Mouse (Mus musculus) small intestine, adult 2 months (tissue): ENCODE results near the gene Dek. TPM values are rescaled to one million over a fixed set of nuclear protein-coding genes. Genes with fewer than 3 reads are reported as not detected.

Experiments
- H3K27ac ChIP-seq: fragments of 200-500 bp; 2 replicates; pipeline ENCODE4 v1.5.1; 2012; ENCODE audit warnings: low read depth, low read length, control low read depth, inconsistent platforms; ENCODE audit not compliant: insufficient read depth
- H3K27me3 ChIP-seq: fragments of 200-500 bp; 2 replicates; pipeline ENCODE4 v1.6.1; 2012; ENCODE audit warnings: mild to moderate bottlenecking, moderate library complexity, low read length, inconsistent platforms; ENCODE audit not compliant: control insufficient read depth, insufficient read depth
- H3K36me3 ChIP-seq: fragments of 200-500 bp; 2 replicates; pipeline ENCODE4 v1.6.1; 2012; ENCODE audit warnings: mild to moderate bottlenecking, low read length, control low read depth, inconsistent platforms; ENCODE audit not compliant: control insufficient read depth, insufficient read depth
- H3K4me1 ChIP-seq: fragments of 200-500 bp; 2 replicates; pipeline ENCODE4 v1.6.1; 2012; ENCODE audit warnings: low read length, inconsistent platforms, mixed read lengths; ENCODE audit not compliant: control insufficient read depth, insufficient read depth, insufficient read length
- H3K4me3 ChIP-seq: fragments of 200-500 bp; 2 replicates; pipeline ENCODE4 v1.5.1; 2012; ENCODE audit warnings: low read depth, mild to moderate bottlenecking, control low read depth, inconsistent platforms, low read length, moderate library complexity
- CTCF ChIP-seq: fragments of 200-500 bp; IDR thresholded peaks from 2 replicates; pipeline ENCODE4 v1.5.1; 2012; ENCODE audit warnings: low read depth, mild to moderate bottlenecking, control low read depth, inconsistent platforms, low read length, moderate library complexity, mixed read lengths; ENCODE audit not compliant: insufficient replicate concordance, insufficient read length; ENCODE audit errors: extremely low read depth
- POLR2A ChIP-seq: fragments of 200-500 bp; IDR thresholded peaks from 2 replicates; pipeline ENCODE4 v1.6.1; 2012; ENCODE audit warnings: low read depth, mild to moderate bottlenecking, control low read depth, inconsistent platforms, low read length, moderate library complexity
- WGBS: fragments of 180-500 bp; shearing (Covaris S2); methylation state at CpG from one replicate; pipeline ENCODE4 v1.1.7; 2018; 5-methylcytosine and 5-hydroxymethylcytosine counted together
- polyA plus RNA-seq: library from polyadenylated mRNA; depleted of rRNA; stranded (reverse); fragments of >200 nt; gene quantifications from 2 replicates; pipeline ENCODE4 v1.2.3, GENCODE M21; 2012; rRNA removed

Gene Dek
- polyA plus RNA-seq, 1 experiment, result 27.7 TPM

DNA sequence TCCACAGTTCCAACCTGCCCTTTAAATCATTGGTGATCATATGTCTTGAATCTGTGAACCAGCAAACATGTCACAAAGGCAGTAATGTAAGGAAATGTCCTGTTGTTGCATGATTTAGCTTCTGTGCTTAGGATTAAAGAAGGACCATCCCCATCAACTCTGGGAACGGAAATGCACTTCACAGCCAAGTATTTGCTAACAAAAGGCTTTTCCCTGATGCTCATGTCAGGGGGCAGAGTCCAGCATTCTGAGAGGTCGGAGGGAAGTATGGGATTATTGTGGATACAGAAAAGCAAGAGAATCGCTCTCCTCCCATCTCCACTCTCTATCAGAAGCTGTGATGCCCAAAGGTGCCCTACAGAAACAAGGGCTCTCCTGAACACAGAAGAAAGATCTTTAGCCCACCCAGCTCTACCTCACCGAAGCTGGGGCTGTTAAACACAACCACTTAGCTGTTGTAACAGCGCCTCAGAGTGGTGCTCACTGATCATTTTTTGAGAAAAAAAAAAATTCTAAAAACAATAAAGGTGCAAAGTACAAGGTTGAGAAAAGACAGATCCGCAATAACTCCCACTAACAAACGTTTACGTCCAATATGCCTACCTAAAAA lies 63.9 kb downstream of the Dek start:
- H3K36me3 ChIP-seq, result no peaks in the 10 kb centered on the region
- H3K27ac ChIP-seq, result no peak overlapping the region
- no peak overlapping the region for H3K4me3 ChIP-seq
- peaks cover 11% of the 10 kb centered on the region for H3K4me1 ChIP-seq
- no peak for TF ChIP-seq POLR2A
- no peak for TF ChIP-seq CTCF
- WGBS, result 11% methylated on average over 8 of the region's 8 CpGs
- H3K27me3 ChIP-seq, result no peaks in the 10 kb centered on the region

DNA sequence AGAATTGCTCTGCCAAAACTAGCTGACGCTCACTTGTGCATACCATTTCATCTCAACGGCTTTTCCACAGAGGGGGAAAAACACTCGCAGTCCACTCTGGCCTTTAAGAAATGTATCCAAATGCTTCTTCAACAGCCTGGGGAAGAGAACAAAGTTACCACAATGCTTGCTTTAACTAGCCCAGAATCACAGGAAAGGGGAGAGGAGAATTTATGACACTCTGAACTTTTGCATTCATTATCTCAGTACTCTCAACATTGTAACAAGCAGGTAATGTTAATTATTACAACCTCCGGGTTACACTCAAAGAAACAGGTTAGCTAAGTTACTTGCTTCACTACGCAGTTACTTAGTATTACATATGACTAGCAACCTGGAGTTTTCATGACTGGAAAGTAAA lies 65.9 kb downstream of the Dek start:
- H3K36me3 ChIP-seq, result no peaks in the 10 kb centered on the region
- H3K4me1 ChIP-seq, result peaks cover 11% of the 10 kb centered on the region
- H3K27me3 ChIP-seq, result no peaks in the 10 kb centered on the region
- no peak overlapping the region for H3K27ac ChIP-seq
- no peak overlapping the region for H3K4me3 ChIP-seq
- no peak for TF ChIP-seq CTCF
- no peak for TF ChIP-seq POLR2A
- 76% methylated on average over 5 of the region's 5 CpGs for WGBS

DNA sequence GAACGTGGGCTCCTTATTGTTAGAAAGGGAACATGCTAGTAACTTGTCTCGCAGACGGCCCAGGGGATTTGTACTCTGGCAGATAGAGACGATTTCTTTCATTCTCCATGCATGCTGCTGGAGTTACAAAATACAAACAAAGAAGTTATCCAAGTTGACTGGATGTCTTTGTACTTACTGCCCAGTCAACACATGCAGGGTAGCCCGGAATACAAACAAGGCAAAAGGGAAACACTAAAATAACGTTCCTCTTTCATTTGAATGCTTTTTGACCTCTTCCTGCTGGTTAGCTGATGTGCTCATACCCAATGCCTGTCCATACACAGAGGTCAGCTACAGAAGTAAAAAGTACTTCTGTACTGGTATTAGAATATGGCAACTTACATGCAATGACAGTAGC lies 68.1 kb downstream of the Dek start:
- peaks cover 5% of the 10 kb centered on the region; the same call in 1 of the 2 replicates for H3K4me1 ChIP-seq
- H3K4me3 ChIP-seq, result no peak overlapping the region
- no peaks in the 10 kb centered on the region for H3K36me3 ChIP-seq
- TF ChIP-seq CTCF, result no peak
- TF ChIP-seq POLR2A, result no peak
- 88% methylated on average over 6 of the region's 6 CpGs for WGBS
- no peaks in the 10 kb centered on the region for H3K27me3 ChIP-seq
- no peak overlapping the region for H3K27ac ChIP-seq

Other genes with a start within 250 kb of the Dek start
- gene Kif13a, start 176.3 kb downstream of the Dek start, polyA plus RNA-seq, result 15.7 and 33.5 TPM in 2 replicates
- 2.4 and 4.7 TPM in 2 replicates for gene Nhlrc1, start 91.4 kb downstream of the Dek start, polyA plus RNA-seq
- gene Kdm1b, start 62.7 kb downstream of the Dek start, polyA plus RNA-seq, result 4.3 and 5.8 TPM in 2 replicates
- gene Tpmt, start 61.5 kb downstream of the Dek start, polyA plus RNA-seq, result 1.5 and 2.8 TPM in 2 replicates
- 1.6 and 2.4 TPM in 2 replicates for gene Rnf144b, start 16.5 kb upstream of the Dek start, polyA plus RNA-seq